Mouse (Mus musculus) heart, adult 2 months (tissue): ENCODE measurements at regions not wholly inside any gene's neighbourhood (a gene's known extent, or its start where the extent isn't known, plus 50 kb on each side); places are given as distances from the start of the nearest gene placed in this dataset.

Source experiments
- CTCF ChIP-seq: fragments of 200-600 bp; IDR thresholded peaks from 2 replicates; pipeline ENCODE4 v1.8.1; 2022; ENCODE audit warnings: antibody characterized with exemption, mild to moderate bottlenecking, moderate library complexity
- POLR2A ChIP-seq: fragments of 200-500 bp; IDR thresholded peaks from 2 replicates; pipeline ENCODE4 v1.6.1; 2011; ENCODE audit warnings: mild to moderate bottlenecking, low read depth, low read length, control low read depth; ENCODE audit not compliant: insufficient read depth

DNA sequence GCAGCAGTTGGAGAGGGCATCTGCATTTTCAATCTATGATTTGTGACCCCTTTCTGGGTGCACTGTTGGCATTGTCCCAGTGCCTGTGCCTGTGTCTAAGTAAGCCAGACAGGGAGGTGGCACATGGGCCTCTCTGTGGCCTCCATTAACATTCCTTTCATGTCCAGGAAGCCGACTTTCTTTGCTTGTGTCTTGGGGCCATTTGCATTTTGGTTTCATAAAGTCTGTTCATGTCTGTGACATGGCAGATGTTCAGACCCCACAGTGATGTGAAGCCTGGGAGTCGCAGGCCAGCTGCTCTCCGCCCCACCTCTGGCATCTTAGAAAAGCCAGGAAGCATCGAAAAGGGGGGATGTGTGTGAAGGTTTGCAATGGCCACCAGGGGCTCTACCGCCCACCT lies 153.1 kb downstream of the Kif26a start:
- TF ChIP-seq CTCF (no peak), POLR2A (no peak)
